Mouse (Mus musculus) layer of hippocampus, adult 11-12 months (tissue): ENCODE data around the gene Tnfrsf13c.
"Not testable (repeated sequence)": the region's sequence is repeated elsewhere in the genome, so short reads cannot be mapped to it uniquely, and the experiment has no call there.

ENCODE experiments used
- DNase-seq: peaks from one replicate; pipeline ENCODE4 v3.0.0; 2022; ENCODE audit warnings: low spot score

Gene Tnfrsf13c

DNA sequence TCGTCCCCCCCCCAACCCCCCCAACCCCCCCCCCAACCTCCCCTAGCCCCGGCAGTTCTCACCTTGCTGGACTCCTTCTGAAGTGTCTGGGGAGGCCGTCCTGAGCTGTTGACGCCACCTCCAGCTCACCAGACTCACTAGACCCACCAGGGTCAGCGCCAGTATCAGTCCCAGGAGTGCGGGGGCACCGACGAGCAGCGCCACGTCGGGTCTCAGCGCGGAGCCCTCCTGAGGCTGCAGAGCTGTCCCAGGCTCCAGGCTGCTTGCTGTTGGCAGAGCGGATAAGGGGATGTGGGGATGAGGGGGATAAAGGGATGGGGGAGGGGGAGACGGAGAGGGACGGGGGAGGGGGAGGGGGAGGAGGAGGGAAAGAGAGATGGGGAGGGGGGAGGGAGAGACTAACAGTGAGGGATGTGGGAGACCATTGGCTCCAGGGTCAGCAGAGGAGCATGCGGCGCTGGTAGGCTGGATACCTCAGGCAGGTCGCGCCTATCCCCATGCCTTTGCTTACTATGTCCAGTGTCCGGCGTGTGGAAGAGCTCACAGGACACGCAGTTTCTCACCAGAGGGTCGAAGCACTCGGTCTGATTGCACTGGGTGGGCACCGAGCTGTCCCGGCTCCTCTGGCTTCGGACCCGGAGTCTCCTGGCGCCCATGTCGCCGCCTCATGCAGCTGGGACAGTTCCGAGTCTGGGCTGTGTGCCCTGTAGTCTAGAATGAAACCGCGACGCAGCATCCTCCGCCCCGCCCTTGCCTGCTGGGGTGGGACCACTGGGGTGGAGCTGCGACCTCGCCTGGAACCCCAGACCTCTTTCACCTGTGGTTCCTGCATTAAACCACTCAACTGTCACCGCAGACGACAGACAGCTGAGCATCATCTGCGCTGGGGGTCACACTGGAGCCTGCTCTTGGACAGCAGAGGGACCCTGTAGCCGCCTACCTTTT lies at the start of gene Tnfrsf13c:
Gene Tnfrsf13c, minus strand, starts transcription at position 713 of the 945 bp plus-strand sequence.
- DNase-seq: no peak

DNA sequence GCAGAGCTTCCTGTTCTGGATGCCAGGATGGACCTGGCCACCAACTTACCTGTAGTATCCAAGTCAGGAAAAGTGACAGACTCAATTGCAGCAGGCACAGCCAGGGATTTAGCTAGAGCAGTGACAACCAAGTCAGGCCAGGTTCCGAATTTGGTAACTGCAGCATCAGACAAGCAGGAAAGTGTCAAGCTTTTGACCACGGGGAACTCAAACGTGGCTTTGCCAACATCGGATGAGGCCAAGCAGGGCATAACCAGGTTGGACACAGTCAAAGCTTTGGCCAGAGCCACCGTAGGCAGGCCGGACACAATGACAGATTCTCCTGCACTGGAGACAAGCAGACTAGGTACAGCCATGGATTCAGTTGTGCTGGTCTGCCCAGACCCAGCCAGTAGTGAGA lies 48.1 kb upstream of the Tnfrsf13c start:
- DNase-seq: no peak

DNA sequence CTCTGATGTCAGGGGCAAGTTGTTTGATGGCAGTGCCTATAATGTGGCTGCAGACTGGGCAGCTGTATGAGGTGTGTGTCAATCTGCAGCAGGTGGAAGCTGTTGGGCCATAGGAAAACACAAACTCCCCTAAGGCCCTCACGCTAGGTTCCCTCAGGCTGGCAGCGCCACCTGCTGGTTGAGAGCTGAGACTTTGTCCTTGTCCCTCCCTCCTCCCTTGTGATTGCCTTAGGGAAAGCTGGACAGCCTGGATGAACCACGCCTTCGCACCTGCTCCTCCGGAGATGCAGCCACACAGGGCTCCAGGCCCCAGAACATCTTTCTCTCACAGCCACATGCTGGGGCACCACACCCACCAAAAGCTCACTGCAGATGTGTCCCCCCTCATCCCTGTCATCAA lies 47.0 kb upstream of the Tnfrsf13c start:
- peak; percentile 71 for DNase-seq

- DNase-seq: no peak
Measured at GRCm38 (mm10) chr15:82268783-82269182, 44.6 kb upstream of the Tnfrsf13c start.

DNA sequence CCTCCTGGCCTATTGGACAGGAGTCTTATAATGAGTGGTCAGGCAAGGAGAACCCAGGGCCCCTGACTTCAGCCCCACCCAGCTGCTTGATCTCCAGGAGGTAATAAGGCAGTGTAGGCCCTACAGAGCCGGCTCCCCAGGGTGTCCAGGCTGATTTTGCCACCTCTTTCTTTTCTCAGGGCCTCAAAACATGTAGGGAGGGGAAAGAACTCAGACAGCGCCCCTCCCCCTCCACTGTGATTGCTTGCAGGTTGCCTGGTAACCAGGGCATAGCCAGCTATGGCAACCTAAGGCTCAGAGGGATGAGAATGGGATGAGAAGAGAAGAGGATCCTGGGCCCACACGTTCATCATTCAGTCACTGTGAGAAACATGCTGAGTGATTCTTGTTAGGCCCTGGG lies 44.0 kb upstream of the Tnfrsf13c start:
- DNase-seq: peak; percentile 69

DNA sequence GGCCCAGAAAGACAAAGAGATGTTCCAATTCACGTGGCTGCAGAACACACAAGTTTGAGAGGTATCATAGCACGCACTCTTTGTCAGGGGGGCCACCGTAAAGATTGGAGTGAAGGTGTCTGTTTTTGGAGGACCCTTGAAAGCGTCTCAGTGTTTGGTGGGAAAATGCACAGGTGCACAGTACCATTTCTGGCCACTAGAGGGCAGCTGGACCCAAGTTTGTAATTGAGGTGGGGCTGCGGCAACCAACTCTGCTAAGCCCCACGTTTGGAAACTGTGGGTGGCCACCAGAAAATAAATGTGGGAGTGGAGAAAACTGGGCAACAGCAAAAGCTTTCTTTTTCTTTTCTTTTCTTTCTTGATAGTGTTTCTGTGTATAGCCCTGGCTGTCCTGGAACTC lies 42.2 kb upstream of the Tnfrsf13c start:
- peak; percentile 74 for DNase-seq

DNA sequence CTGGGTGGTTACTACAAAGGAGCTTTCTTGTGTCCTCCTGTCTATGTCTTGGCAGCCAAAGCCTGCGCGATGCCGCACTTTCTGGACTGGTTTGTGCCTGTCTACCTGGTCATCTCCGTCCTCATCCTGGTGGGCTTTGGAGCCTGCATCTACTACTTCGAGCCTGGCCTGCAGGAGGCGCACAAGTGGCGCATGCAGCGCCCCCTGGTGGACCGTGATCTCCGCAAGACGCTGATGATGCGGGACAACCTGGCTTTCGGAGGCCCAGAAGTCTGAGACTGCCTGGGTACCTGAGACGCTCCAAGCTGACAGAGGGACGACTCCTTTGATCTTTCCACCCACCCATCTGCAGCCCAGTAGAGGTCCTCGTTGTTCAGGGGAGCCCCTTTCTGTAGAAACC lies 35.3 kb upstream of the Tnfrsf13c start:
- DNase-seq: peak; percentile 78

- peak; percentile 88 for DNase-seq
Measured at GRCm38 (mm10) chr15:82255944-82256383, 31.8 kb upstream of the Tnfrsf13c start.

DNA sequence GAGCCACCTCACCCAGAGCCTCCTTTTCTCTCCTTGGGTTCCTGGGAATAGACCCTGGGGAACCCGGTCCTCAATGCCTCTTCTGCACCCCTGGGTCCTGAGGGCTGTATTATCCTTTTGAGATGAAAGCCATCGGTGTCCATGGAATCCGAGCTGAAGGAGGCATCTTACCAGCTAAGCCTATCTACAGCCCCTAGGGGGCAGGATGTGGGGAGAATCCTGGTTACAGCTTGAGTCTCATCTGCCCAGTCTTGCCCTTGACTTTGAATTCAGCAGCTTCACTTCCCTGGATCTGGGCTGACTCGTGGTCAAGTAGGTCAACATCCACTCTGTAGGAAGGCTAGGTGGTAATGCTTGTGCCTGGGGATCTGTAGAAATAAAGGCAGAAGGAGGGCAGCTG lies 31.1 kb upstream of the Tnfrsf13c start:
- DNase-seq: no peak

GRCm38 (mm10) chr15:82252097-82252496 lies 27.9 kb upstream of the Tnfrsf13c start, which contains the start of gene 1500009C09Rik:
Gene 1500009C09Rik, plus strand, starts transcription at chr15:82252397.
- DNase-seq: no peak

GRCm38 (mm10) chr15:82251579-82251978 lies 27.4 kb upstream of the Tnfrsf13c start:
- no peak for DNase-seq

GRCm38 (mm10) chr15:82247131-82247776 lies 23.1 kb upstream of the Tnfrsf13c start:
- DNase-seq: no peak

GRCm38 (mm10) chr15:82244805-82245161 lies 20.6 kb upstream of the Tnfrsf13c start:
- DNase-seq: not testable (repeated sequence)

DNA sequence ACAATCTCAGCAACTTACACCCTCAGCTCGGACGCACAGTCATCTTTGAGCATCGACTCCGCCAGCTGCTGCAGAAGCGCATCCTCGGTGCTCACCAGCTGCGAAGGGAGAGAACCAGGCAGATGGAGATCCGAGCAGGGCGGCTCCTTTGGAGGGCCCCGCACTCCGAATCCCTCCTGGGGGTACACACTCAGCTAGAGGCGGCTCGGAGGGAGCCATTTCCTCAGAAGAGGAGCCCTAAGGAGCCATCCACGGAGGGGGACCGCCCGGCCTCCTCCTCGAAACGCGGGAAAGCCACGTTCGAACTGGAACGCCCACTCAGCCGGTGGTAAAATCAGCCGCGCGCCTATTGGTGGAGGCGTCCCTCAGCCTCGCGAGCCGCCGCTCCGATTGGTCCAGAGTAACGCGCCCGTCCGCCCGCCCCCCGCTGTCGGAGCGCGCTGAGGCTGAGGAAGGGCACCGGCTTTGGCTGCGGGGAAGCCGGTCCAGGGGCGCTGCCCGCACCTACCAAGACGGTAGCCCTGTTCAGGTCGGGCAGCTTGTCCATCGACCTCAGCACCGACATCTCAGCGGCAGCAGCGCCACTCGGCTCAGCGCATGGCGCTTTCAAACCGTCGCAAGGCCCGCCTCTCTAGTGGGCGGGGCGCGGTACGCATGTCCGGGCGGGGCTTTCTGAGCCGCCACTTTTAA lies 20.1 kb upstream of the Tnfrsf13c start, which contains the start of gene Cenpm:
Gene Cenpm, minus strand, starts transcription at position 634 of the 690 bp plus-strand sequence.
- DNase-seq: peak; percentile 91

DNA sequence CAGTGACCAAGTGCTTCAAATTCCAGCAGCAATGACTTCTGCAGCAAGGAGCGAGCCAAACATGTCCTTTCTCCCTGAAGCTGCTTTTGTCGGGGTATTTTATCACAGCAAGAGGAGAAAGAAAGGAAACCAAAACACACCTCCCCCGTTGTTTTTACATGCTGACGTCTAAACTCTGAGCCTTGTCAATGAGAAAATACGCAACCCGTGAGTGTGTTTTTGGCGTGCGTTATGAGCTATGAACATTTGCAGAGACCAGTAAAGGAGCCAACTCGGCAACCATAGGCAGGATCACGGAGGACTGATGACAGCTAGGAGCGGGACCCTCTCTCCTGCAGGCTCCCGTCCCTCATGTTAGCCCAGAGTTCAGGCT lies 19.6 kb upstream of the Tnfrsf13c start:
- DNase-seq: no peak

- DNase-seq: no peak
Measured at GRCm38 (mm10) chr15:82243311-82243710, 19.1 kb upstream of the Tnfrsf13c start.

- peak; percentile 83 for DNase-seq
Measured at GRCm38 (mm10) chr15:82236565-82236964, 12.4 kb upstream of the Tnfrsf13c start.

GRCm38 (mm10) chr15:82235661-82236060 lies 11.5 kb upstream of the Tnfrsf13c start:
- no peak for DNase-seq

- DNase-seq: no peak
Measured at GRCm38 (mm10) chr15:82232651-82233050, 8.5 kb upstream of the Tnfrsf13c start.

DNA sequence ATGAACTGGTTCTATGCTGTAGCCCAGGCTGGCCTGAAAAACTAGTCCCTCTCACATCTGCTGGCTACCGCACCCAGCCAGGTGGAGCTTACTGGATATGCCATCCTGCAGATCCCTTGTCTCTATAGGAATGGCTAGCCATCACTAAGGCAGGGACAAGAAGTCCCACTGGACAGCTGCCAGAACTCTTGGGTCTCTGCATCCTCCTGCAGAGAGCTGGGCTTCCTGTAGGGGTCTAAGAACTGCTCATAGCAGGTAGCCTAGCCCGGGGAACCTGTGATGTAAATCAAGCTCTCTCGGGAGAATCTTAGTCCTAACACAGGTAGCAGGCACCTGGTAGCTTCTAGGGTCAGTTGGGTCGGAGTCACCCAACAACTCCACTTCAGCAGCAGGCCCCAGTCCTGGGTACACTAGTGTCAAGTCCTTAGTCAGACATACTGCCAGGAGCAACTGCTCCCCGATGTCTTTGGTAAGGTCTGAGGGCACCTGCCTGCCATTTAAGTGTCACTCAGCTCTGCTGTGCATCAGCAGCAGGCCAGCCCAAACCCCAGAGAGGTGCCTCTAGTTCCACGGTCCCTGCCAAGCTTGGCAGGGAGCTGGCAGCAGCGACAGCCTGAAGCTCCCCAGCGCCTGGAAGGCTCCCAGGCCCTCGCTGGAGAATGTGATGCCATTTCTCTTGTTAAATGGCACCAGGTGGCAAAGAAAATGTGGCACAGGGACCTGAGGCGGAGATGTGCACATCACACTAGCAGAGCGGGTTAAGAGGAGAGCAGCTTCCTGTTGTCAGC lies 7.6 kb upstream of the Tnfrsf13c start:
- DNase-seq: no peak

- no peak for DNase-seq
Measured at GRCm38 (mm10) chr15:82231100-82231499, 6.9 kb upstream of the Tnfrsf13c start.
